Mouse (Mus musculus) liver, adult 2 months (tissue): Measurements from ENCODE around the gene Wdtc1. TPM values are rescaled to one million over a fixed set of nuclear protein-coding genes. Genes with fewer than 3 reads are reported as not detected.
A peak's percentile ranks its signal among the peaks of the same experiment; 100 is the strongest.

Source experiments
- DNase-seq: peaks from one replicate; pipeline ENCODE4 v3.0.0-alpha.2; 2011; ENCODE audit warnings: low read depth, low spot score; ENCODE audit errors: extremely low read depth
- H3K27ac ChIP-seq: fragments of 200-500 bp; replicated peaks from 2 replicates; pipeline ENCODE4 v1.5.1; 2012; ENCODE audit warnings: low read depth, mild to moderate bottlenecking, control low read depth, inconsistent platforms, low read length; ENCODE audit not compliant: insufficient read depth
- H3K27me3 ChIP-seq: fragments of 200-500 bp; 2 replicates; pipeline ENCODE4 v1.6.1; 2012; ENCODE audit warnings: mild to moderate bottlenecking, moderate library complexity, low read length, inconsistent platforms; ENCODE audit not compliant: control insufficient read depth, insufficient read depth
- H3K36me3 ChIP-seq: fragments of 200-500 bp; 2 replicates; pipeline ENCODE4 v1.6.1; 2012; ENCODE audit warnings: low read length, inconsistent platforms; ENCODE audit not compliant: control insufficient read depth, insufficient read depth
- H3K4me1 ChIP-seq: fragments of 200-500 bp; 2 replicates; pipeline ENCODE4 v1.6.1; 2011; ENCODE audit warnings: low read length; ENCODE audit not compliant: control insufficient read depth, insufficient read depth
- H3K4me3 ChIP-seq: fragments of 200-500 bp; 2 replicates; pipeline ENCODE4 v1.5.1; 2011; ENCODE audit warnings: low read depth, mild to moderate bottlenecking, control low read depth, low read length, moderate library complexity; ENCODE audit not compliant: insufficient read depth
- H3K79me2 ChIP-seq: fragments of 200-500 bp; 2 replicates; pipeline ENCODE4 v1.6.1; 2012; ENCODE audit warnings: inconsistent platforms, mild to moderate bottlenecking, low read length, moderate library complexity; ENCODE audit not compliant: control insufficient read depth, insufficient read depth
- H3K9ac ChIP-seq: fragments of 200-500 bp; 2 replicates; pipeline ENCODE4 v1.6.1; 2012; ENCODE audit warnings: low read depth, mild to moderate bottlenecking, control low read depth, inconsistent platforms, low read length
- CTCF ChIP-seq: fragments of 200-500 bp; IDR thresholded peaks from 2 replicates; pipeline ENCODE4 v1.5.1; 2011; ENCODE audit warnings: low read depth, low read length, control low read depth
- POLR2A ChIP-seq: fragments of 200-500 bp; IDR thresholded peaks from 2 replicates; pipeline ENCODE4 v1.6.1; 2011; ENCODE audit warnings: low read length, control low read depth; ENCODE audit not compliant: insufficient read depth; ENCODE audit errors: extremely low read depth
- WGBS: fragments of 180-500 bp; shearing (Covaris S2); methylation state at CpG from one replicate; pipeline ENCODE4 v1.1.7; 2018; 5-methylcytosine and 5-hydroxymethylcytosine counted together
- polyA plus RNA-seq: library from polyadenylated mRNA; depleted of rRNA; stranded (reverse); fragments of >200 nt; gene quantifications from 2 replicates; pipeline ENCODE4 v1.2.3, GENCODE M21; 2012
- total RNA-seq: library from RNA; depleted of rRNA; stranded (reverse); fragments of >200 nt; gene quantifications from 2 replicates; pipeline ENCODE4 v1.2.3, GENCODE M21; 2014

Gene Wdtc1
- total and polyA plus RNA-seq, 2 experiments, result 20.6 to 83.3 TPM

- Histone ChIP-seq H3K36me3 (peaks cover 35% of the 10 kb centered on the region; the same call in 1 of the 2 replicates), H3K4me1 (no peaks in the 10 kb centered on the region), H3K79me2 (no peaks in the 10 kb centered on the region), H3K27me3 (no peaks in the 10 kb centered on the region), H3K9ac (no peak overlapping the region), H3K27ac (no peak overlapping the region), H3K4me3 (no peak overlapping the region)
- no peak for DNase-seq
- 84% methylated on average over 5 of the region's 5 CpGs for WGBS
- TF ChIP-seq POLR2A (no peak), CTCF (no peak)
Measured at GRCm38 (mm10) chr4:133299701-133300100, 53.6 kb downstream of the Wdtc1 start.

- DNase-seq, result no peak
- Histone ChIP-seq H3K27me3 (no peaks in the 10 kb centered on the region), H3K9ac (no peak overlapping the region), H3K4me3 (no peak overlapping the region), H3K79me2 (no peaks in the 10 kb centered on the region), H3K4me1 (no peaks in the 10 kb centered on the region), H3K36me3 (peaks cover 39% of the 10 kb centered on the region; the same call in 1 of the 2 replicates), H3K27ac (no peak overlapping the region)
- WGBS, result 92% methylated on average over 12 of the region's 12 CpGs
- TF ChIP-seq POLR2A, result no peak
- TF ChIP-seq CTCF, result no peak
Measured at GRCm38 (mm10) chr4:133298516-133299365, 54.5 kb downstream of the Wdtc1 start.

- Histone ChIP-seq H3K4me3 (no peak overlapping the region), H3K79me2 (no peaks in the 10 kb centered on the region), H3K4me1 (no peaks in the 10 kb centered on the region), H3K36me3 (peaks cover 40% of the 10 kb centered on the region; the same call in 1 of the 2 replicates), H3K27me3 (no peaks in the 10 kb centered on the region), H3K27ac (no peak overlapping the region), H3K9ac (no peak overlapping the region)
- DNase-seq, result peak; percentile 24
- TF ChIP-seq POLR2A, result no peak
- TF ChIP-seq CTCF, result peak; percentile 96
- 20% methylated on average over 5 of the region's 5 CpGs for WGBS
Measured at GRCm38 (mm10) chr4:133297801-133298238, 55.5 kb downstream of the Wdtc1 start.

DNA sequence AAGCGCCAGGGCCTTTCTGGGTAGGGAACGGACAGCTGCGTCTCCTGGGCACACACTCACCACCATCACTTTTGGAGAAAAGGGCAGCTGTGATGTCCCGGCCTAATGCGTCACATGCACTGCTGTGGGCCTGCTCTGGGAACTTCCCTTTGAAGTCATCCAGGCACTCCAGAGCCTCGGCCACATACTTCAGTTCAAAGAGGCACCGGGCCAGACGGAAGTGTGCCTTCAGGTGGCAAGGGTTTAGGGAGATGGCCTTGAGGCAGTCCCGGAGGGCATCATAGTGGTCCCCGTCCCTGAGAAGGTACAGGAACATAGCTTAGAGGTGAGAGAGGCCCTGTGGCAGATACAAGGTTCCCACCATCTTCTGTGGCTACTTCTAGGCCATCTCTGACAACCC, 55.9 kb downstream of the Wdtc1 start:
- WGBS, result 89% methylated on average over 10 of the region's 10 CpGs
- no peak for DNase-seq

DNA sequence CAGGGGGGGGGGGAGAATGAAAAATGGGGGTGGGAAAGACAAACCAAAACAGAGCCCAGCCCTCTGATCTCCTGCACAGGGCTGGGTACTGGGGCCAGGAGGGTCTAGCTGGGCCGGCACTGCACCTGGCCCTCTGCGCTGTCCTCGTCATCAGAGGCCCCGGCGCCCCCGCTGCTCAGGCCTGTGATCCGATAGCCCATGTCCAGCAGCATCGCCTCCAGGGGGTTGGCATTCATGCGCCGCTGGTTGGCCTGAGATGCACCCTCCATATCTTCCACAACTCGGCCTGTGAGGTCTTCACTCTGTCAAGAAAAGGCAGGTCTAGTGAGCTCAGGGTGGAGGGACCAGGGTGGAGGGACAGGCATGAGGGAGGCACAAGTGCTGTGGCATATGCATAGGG, 59.2 kb downstream of the Wdtc1 start:
- DNase-seq, result no peak
- Histone ChIP-seq H3K36me3 (peaks cover 24% of the 10 kb centered on the region; the same call in 1 of the 2 replicates), H3K4me3 (no peak overlapping the region), H3K9ac (no peak overlapping the region), H3K4me1 (no peaks in the 10 kb centered on the region), H3K27ac (no peak overlapping the region), H3K79me2 (no peaks in the 10 kb centered on the region), H3K27me3 (no peaks in the 10 kb centered on the region)
- WGBS, result 94% methylated on average over 11 of the region's 11 CpGs
- TF ChIP-seq POLR2A (no peak), CTCF (no peak)

More for the DNA sequence above, 55.9 kb downstream of the Wdtc1 start:
- Histone ChIP-seq H3K36me3 (peaks cover 38% of the 10 kb centered on the region; the same call in 1 of the 2 replicates), H3K79me2 (no peaks in the 10 kb centered on the region), H3K27ac (no peak overlapping the region), H3K4me1 (no peaks in the 10 kb centered on the region), H3K27me3 (no peaks in the 10 kb centered on the region), H3K4me3 (no peak overlapping the region), H3K9ac (no peak overlapping the region)
- TF ChIP-seq CTCF (no peak), POLR2A (no peak)
